8 mouse cellular contexts compared by ENCODE assay signal in genomic region chr17:71164991-71165390, GRCm38 (mm10). TPM values are rescaled to one million over a fixed set of nuclear protein-coding genes. Genes with fewer than 3 reads are reported as not detected.
DNase-seq lines count a peak whose midpoint lies in the region; ATAC-seq and TF ChIP-seq lines count a peak whose summit lies in the region.

No protein-coding gene starts in this region.

- H3K4me1 ChIP-seq in intestine, embryonic 15.5 days (replicated peaks): no peaks in the 10 kb centered on the region
- H3K4me1 ChIP-seq in forebrain, embryonic 12.5 days: no peaks in the 10 kb centered on the region

- H3K9me3 ChIP-seq in intestine, embryonic 15.5 days: no peaks in the 10 kb centered on the region
- no peaks in the 10 kb centered on the region for H3K9me3 ChIP-seq in forebrain, embryonic 12.5 days

- H3K27me3 ChIP-seq in Patski: no peaks in the 10 kb centered on the region
- H3K27me3 ChIP-seq in intestine, embryonic 15.5 days (replicated peaks): no peaks in the 10 kb centered on the region
- H3K27me3 ChIP-seq in forebrain, embryonic 12.5 days: no peaks in the 10 kb centered on the region

- in situ Hi-C loops in Patski (cut with MboI; ENCODE audit: low pct_unique_long_range_greater_than_20kb): no loop called here

- 54% methylated on average over 6 of the region's 6 CpGs for WGBS in intestine, embryonic 15.5 days
- 81% methylated on average over 6 of the region's 6 CpGs for WGBS in forebrain, embryonic 12.5 days

- H3K9ac ChIP-seq in intestine, embryonic 15.5 days: no peak overlapping the region
- H3K9ac ChIP-seq in forebrain, embryonic 12.5 days: no peak overlapping the region

- H3K27ac ChIP-seq in intestine, embryonic 15.5 days: no peak overlapping the region
- no peak overlapping the region for H3K27ac ChIP-seq in forebrain, embryonic 12.5 days

- intact Hi-C loops in left cerebral cortex, postnatal 25 days (cut with DNase I): no loop called here
- intact Hi-C loops in left cerebral cortex, postnatal 4 days (cut with DNase I): no loop called here

- POLR2A ChIA-PET in Patski (lab: Charles Lee): interaction anchor here (0.7 kb wide), 1 partner anchor 1663 kb away, joined by 3 read pairs; no protein-coding TSS in a partner anchor

- ATAC-seq in Patski: peak; percentile 93
- ATAC-seq in intestine, embryonic 15.5 days: peak; percentile 39; the same call in 1 of the 2 replicates
- peak; percentile 95 for ATAC-seq in megakaryocyte progenitor cell, adult 5-6 weeks (replicated peaks; ENCODE audit: poor library complexity)
- ATAC-seq in forebrain, embryonic 12.5 days (ENCODE audit: low FRiP score): no peak

- DNase-seq in left cerebral cortex, postnatal 25 days (ENCODE audit: low spot score in 2 of 2): peak; percentile 34 to 79
- no peak for DNase-seq in left cerebral cortex, postnatal 4 days
- DNase-seq in Patski (ENCODE audit: low read depth, low spot score): no peak
- no peak for DNase-seq in urinary bladder, postnatal 10 days (ENCODE audit: low spot score)
- no peak for DNase-seq in thymus, postnatal 25 days

- TF ChIP-seq CTCF in Patski (IDR thresholded peaks at IDR 0.05): no peak

- CTCF ChIA-PET in Patski (lab: Charles Lee): interaction anchor here (0.9 to 2.5 kb wide), 3 partner anchors 14 to 21 kb away, joined by 3 to 10 read pairs (median 3); no protein-coding TSS in a partner anchor

- H3K4me3 ChIP-seq in intestine, embryonic 15.5 days (replicated peaks): no peak overlapping the region
- H3K4me3 ChIP-seq in forebrain, embryonic 12.5 days (replicated peaks): no peak overlapping the region

- H3K4me2 ChIP-seq in intestine, embryonic 15.5 days (replicated peaks): no peak overlapping the region
- no peak overlapping the region for H3K4me2 ChIP-seq in forebrain, embryonic 12.5 days

- no peaks in the 10 kb centered on the region for H3K36me3 ChIP-seq in intestine, embryonic 15.5 days
- H3K36me3 ChIP-seq in forebrain, embryonic 12.5 days (replicated peaks): no peaks in the 10 kb centered on the region

RNA-seq across cellular contexts. Expression of gene Lpin2, which starts 17.4 kb away (rescaled TPM):
- total RNA-seq in left cerebral cortex, postnatal 25 days (2021): 10 to 100 TPM; 81.0 to 85.1 TPM
- total RNA-seq in left cerebral cortex, postnatal 4 days (2021): 10 to 100 TPM; 68.6 to 71.5 TPM
- 39.0 TPM for polyA plus RNA-seq in Patski (2021)
- polyA plus RNA-seq in intestine, embryonic 15.5 days (2015; fragmentation: Nextera tagmentation; extraction: Ambion mirVana): 22.5 and 25.9 TPM in 2 replicates
- 18.9 and 26.4 TPM in 2 replicates for total RNA-seq in megakaryocyte progenitor cell, adult 5-6 weeks (2015)
- total RNA-seq in megakaryocyte progenitor cell, adult 5-6 weeks (2017): 26.1 and 47.3 TPM in 2 replicates
- polyA plus RNA-seq in forebrain, embryonic 12.5 days (2016; fragmentation: Nextera tagmentation; extraction: Ambion mirVana): 41.5 and 45.3 TPM in 2 replicates

Comparison
In these comparisons a context has a peak if more than half of its experiments do, and no peak if none do; other contexts are left out.
1. DNase-seq: peak in left cerebral cortex, postnatal 25 days (2 of 2); none in left cerebral cortex, postnatal 4 days (single experiment), Patski (single experiment), urinary bladder, postnatal 10 days (single experiment) and thymus, postnatal 25 days (single experiment).